Mouse (Mus musculus): Measurements from ENCODE around the gene Asap2. TPM values are rescaled to one million over a fixed set of nuclear protein-coding genes. Genes with fewer than 3 reads are reported as not detected.

The Asap2 gene
- 33.4 and 37.2 TPM in 2 replicates for polyA plus RNA-seq (2012; rRNA removed)

GRCm38 (mm10) chr12:20990132-20990531 lies at the start of gene Asap2:
Gene Asap2, plus strand, starts transcription at chr12:20990459.

DNA sequence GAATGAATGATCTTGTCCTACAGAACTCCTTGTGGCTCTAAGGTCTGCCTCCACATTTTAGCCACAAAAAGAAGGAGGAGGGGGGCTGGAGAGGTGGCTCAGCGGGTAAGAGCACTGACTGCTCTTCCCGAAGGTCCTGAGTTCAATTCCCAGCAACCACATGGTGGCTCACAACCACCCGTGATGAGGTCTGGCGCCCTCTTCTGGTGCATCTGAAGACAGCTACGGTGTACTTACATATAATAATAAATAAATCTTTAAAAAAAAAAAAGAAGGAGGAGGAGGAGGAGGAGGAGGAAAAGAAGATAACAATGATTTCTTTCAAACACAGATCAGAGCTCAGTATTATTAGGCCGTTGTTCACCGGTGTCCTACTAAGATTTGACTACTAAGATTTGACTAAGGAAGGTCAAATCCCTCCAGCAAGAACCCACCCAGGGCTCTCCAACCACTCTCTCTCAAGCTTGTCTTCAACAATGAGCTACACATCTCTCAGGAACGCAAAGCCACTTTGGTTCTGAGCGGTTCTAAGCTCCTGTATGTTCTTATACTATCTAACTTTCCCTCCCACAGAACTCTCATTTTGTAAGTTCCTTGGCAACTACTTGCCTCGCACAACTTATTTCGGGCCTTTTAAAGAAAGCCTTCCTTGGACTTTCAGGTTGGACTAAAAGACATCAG lies 294.6 kb downstream of the Asap2 start, which contains the start of gene Cpsf3:
TSS of gene Cpsf3 (plus strand) at position 631 of the 681 bp plus-strand sequence.

DNA sequence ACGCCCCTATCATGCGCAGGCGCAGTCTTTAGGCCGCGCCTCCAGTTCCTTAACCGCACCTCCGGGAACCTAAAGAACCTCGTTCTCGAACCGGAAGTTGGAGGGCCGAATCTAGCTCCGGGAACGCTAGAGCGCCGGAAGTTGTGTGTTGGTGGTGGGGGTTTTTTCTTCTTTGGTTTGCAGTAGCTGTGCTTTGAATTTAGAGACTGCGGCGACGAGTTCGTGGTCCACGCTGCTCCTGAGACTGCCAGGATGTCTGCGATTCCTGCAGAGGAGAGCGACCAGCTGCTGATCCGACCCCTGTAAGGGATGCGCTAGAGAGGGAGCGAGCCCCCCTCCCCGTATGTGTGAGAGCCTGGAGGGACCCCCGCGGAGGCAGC lies 296.0 kb downstream of the Asap2 start, which contains the start of gene Itgb1bp1:
TSS of gene Itgb1bp1 (minus strand) at position 42 of the 380 bp plus-strand sequence.

GRCm38 (mm10) chr12:21315923-21316868 lies 325.9 kb downstream of the Asap2 start, which contains the start of gene Iah1:
Gene Iah1, plus strand, starts transcription at chr12:21316389.

Measured in central nervous system, embryonic 18 days (tissue).